Mouse (Mus musculus) midbrain, embryonic 13.5 days (tissue): ENCODE data around the gene Cog3. TPM values are rescaled to one million over a fixed set of nuclear protein-coding genes. Genes with fewer than 3 reads are reported as not detected.

Source experiments
- ATAC-seq: fragments of 200-750 bp; cut with Nextera tagmentation; 2 replicates; pipeline ENCODE4 v1.8.0; 2017; ENCODE audit warnings: mild to moderate bottlenecking, moderate TSS enrichment, moderate library complexity
- H3K27ac ChIP-seq: fragments of 300-500 bp; sonication (generic); 2 replicates; pipeline ENCODE4 v1.5.1; 2015; ENCODE audit warnings: inconsistent platforms, mild to moderate bottlenecking, moderate library complexity
- H3K27me3 ChIP-seq: fragments of 300-500 bp; sonication (generic); 2 replicates; pipeline ENCODE4 v1.6.1; 2015; ENCODE audit warnings: mild to moderate bottlenecking, inconsistent platforms
- H3K36me3 ChIP-seq: fragments of 300-500 bp; sonication (generic); 2 replicates; pipeline ENCODE4 v1.6.1; 2015; ENCODE audit warnings: mild to moderate bottlenecking, inconsistent platforms
- H3K4me1 ChIP-seq: fragments of 300-500 bp; sonication (generic); replicated peaks from 2 replicates; pipeline ENCODE4 v1.6.1; 2015; ENCODE audit warnings: inconsistent platforms
- H3K4me2 ChIP-seq: fragments of 300-500 bp; sonication (generic); replicated peaks from 2 replicates; pipeline ENCODE4 v1.6.1; 2015; ENCODE audit warnings: moderate library complexity, mild to moderate bottlenecking, inconsistent platforms
- H3K4me3 ChIP-seq: fragments of 300-500 bp; sonication (generic); replicated peaks from 2 replicates; pipeline ENCODE4 v1.5.1; 2015; ENCODE audit warnings: mild to moderate bottlenecking, inconsistent platforms
- H3K9ac ChIP-seq: fragments of 300-500 bp; sonication (generic); replicated peaks from 2 replicates; pipeline ENCODE4 v1.6.1; 2015; ENCODE audit warnings: mild to moderate bottlenecking, inconsistent platforms
- H3K9me3 ChIP-seq: fragments of 300-500 bp; sonication (generic); 2 replicates; pipeline ENCODE4 v1.6.1; 2016; ENCODE audit warnings: mild to moderate bottlenecking, inconsistent platforms
- WGBS: fragments of 180-500 bp; shearing (Covaris S2); methylation state at CpG from one replicate; pipeline ENCODE4 v1.1.7; 2015; 5-methylcytosine and 5-hydroxymethylcytosine counted together
- polyA plus RNA-seq: library from polyadenylated mRNA; unstranded; fragments of >200 nt; fragmentation: Nextera tagmentation; extraction: Ambion mirVana; gene quantifications from 2 replicates; pipeline ENCODE4 v1.2.1, GENCODE M21; 2015

Gene Cog3
- polyA plus RNA-seq, 1 experiment from 2014 or later = 20.5 TPM

- H3K9ac ChIP-seq = no peak overlapping the region
- 77% methylated on average over 2 of the region's 2 CpGs for WGBS
- no peaks in the 10 kb centered on the region for H3K36me3 ChIP-seq
- H3K27me3 ChIP-seq = no peaks in the 10 kb centered on the region
- no peak for ATAC-seq
- H3K4me1 ChIP-seq = no peaks in the 10 kb centered on the region
- H3K4me3 ChIP-seq = no peak overlapping the region
- H3K4me2 ChIP-seq = no peak overlapping the region
- H3K9me3 ChIP-seq = no peaks in the 10 kb centered on the region
- no peak overlapping the region for H3K27ac ChIP-seq
Observed at GRCm38 (mm10) chr14:75665430-75666180, 88.7 kb downstream of the Cog3 start.

- no peaks in the 10 kb centered on the region for H3K27me3 ChIP-seq
- WGBS = 65% methylated on average over 8 of the region's 8 CpGs
- H3K36me3 ChIP-seq = no peaks in the 10 kb centered on the region
- 0 out of 2 replicates have a peak overlapping the region, but pooled peaks have one; percentile 6 for H3K27ac ChIP-seq
- no peak overlapping the region for H3K4me3 ChIP-seq
- no peaks in the 10 kb centered on the region for H3K9me3 ChIP-seq
- H3K4me1 ChIP-seq = no peaks in the 10 kb centered on the region
- ATAC-seq = no peak
- no peak overlapping the region for H3K4me2 ChIP-seq
- H3K9ac ChIP-seq = no peak overlapping the region
Observed at GRCm38 (mm10) chr14:75661548-75661947, 92.8 kb downstream of the Cog3 start.

GRCm38 (mm10) chr14:75660936-75661335 lies 93.4 kb downstream of the Cog3 start:
- WGBS = 89% methylated on average over 6 of the region's 6 CpGs
- Histone ChIP-seq H3K27ac (no peak overlapping the region), H3K4me1 (no peaks in the 10 kb centered on the region), H3K27me3 (no peaks in the 10 kb centered on the region), H3K9me3 (no peaks in the 10 kb centered on the region), H3K9ac (no peak overlapping the region), H3K4me3 (no peak overlapping the region), H3K4me2 (no peak overlapping the region), H3K36me3 (no peaks in the 10 kb centered on the region)
- ATAC-seq = 0 out of 2 replicates have a peak, but pooled peaks have one; percentile 9

Other genes starting within 250 kb of the Cog3 start
- not detected in 2 replicates for gene Spert, start 161.4 kb downstream of the Cog3 start, polyA plus RNA-seq
- not detected in 2 replicates for gene Erich6b, start 112.3 kb downstream of the Cog3 start, polyA plus RNA-seq
- 9.4 and 11.8 TPM in 2 replicates for gene Slc25a30, start 32.5 kb upstream of the Cog3 start, polyA plus RNA-seq
- 876 and 886 TPM in 2 replicates for gene Tpt1, start 90.6 kb upstream of the Cog3 start, polyA plus RNA-seq
- 4.6 and 6.0 TPM in 2 replicates for gene Kctd4, start 200.5 kb upstream of the Cog3 start, polyA plus RNA-seq